ENCODE assay signal across 9 mouse cellular contexts in the genomic region with DNA sequence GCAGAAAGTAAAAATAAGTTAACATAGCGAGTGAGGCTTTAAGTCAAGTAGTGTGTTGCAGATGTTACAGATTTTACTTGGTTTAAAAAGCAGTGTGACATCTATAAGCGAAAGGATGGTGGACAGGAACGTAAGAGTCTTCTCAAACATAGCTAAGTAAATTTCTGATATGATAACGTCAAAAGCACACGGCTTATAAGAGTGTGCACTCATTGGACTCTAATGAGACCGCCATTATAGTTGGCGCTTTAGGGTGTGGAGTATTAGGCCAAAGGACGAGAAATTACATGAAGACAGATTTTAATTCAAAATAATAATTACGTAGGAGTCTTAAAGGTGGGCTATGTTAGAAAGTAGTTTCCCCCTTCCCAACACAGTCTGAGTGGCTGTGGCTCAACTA. TPM values are rescaled to one million over a fixed set of nuclear protein-coding genes. Genes with fewer than 3 reads are reported as not detected.
A peak's percentile ranks its signal among the peaks of the same experiment; 100 is the strongest.
DNase-seq lines count a peak whose midpoint lies in the region; ATAC-seq and TF ChIP-seq lines count a peak whose summit lies in the region.
"Had no signal": no experiment of that assay in that cellular context is flagged by ENCODE, and none has a peak within 500 bp of the region (broad histone marks: within the 10 kb centered on the region; RNA-seq: fewer than 3 reads in every experiment).

No protein-coding gene starts in this region.

- H3K4me2 ChIP-seq in kidney, postnatal 0 days (ENCODE audit: low read length) = peak overlapping the region; percentile 76
- H3K4me2 ChIP-seq in embryonic facial prominence, embryonic 12.5 days (replicated peaks) = peak overlapping the region; percentile 81
- H3K4me2 ChIP-seq in hindbrain, postnatal 0 days (ENCODE audit: low read depth, low read length) = peak overlapping the region; percentile 91
- H3K4me2 ChIP-seq in midbrain, embryonic 14.5 days (ENCODE audit: low read length) = peak overlapping the region; percentile 85

- H3K4me3 ChIP-seq in kidney, postnatal 0 days (replicated peaks; ENCODE audit: low read depth, low read length) = peak overlapping the region; percentile 81
- H3K4me3 ChIP-seq in embryonic facial prominence, embryonic 12.5 days = peak overlapping the region; percentile 98
- H3K4me3 ChIP-seq in hindbrain, postnatal 0 days (ENCODE audit: low read length) = peak overlapping the region; percentile 99
- H3K4me3 ChIP-seq in midbrain, embryonic 14.5 days (replicated peaks; ENCODE audit: low read depth, low read length) = peak overlapping the region; percentile 99

- no peaks in the 10 kb centered on the region for H3K4me1 ChIP-seq in kidney, postnatal 0 days (replicated peaks; ENCODE audit: insufficient read depth, low read length)
- peaks cover 9% of the 10 kb centered on the region for H3K4me1 ChIP-seq in embryonic facial prominence, embryonic 12.5 days
- H3K4me1 ChIP-seq in hindbrain, postnatal 0 days (ENCODE audit: insufficient read depth, low read length) = 0 out of 2 replicates have a peak, but pooled peaks cover 6% of the 10 kb centered on the region
- peaks cover 9% of the 10 kb centered on the region for H3K4me1 ChIP-seq in midbrain, embryonic 14.5 days (ENCODE audit: control insufficient read depth, insufficient read depth, low read length)

- no peak for ATAC-seq in kidney, postnatal 0 days (replicated peaks; ENCODE audit: low FRiP score, low read depth)
- ATAC-seq in embryonic facial prominence, embryonic 12.5 days (ENCODE audit: insufficient number of reproducible peaks, insufficient read depth, low FRiP score, low TSS enrichment) = no peak
- peak; percentile 19; the same call in 1 of the 2 replicates for ATAC-seq in hindbrain, postnatal 0 days
- peak; percentile 35; the same call in 1 of the 2 replicates for ATAC-seq in midbrain, embryonic 14.5 days (ENCODE audit: low FRiP score, low TSS enrichment)

- no peak for TF ChIP-seq CTCF in kidney, postnatal 0 days (IDR thresholded peaks at IDR 0.05; ENCODE audit: low read depth)
- no peak for TF ChIP-seq CTCF in hindbrain, postnatal 0 days (IDR thresholded peaks at IDR 0.05; ENCODE audit: low read depth)

- no peaks in the 10 kb centered on the region for H3K27me3 ChIP-seq in kidney, postnatal 0 days (ENCODE audit: insufficient read depth, low read length)
- peaks cover 10% of the 10 kb centered on the region for H3K27me3 ChIP-seq in embryonic facial prominence, embryonic 12.5 days
- no peaks in the 10 kb centered on the region for H3K27me3 ChIP-seq in hindbrain, postnatal 0 days (ENCODE audit: insufficient read depth, low read length)
- H3K27me3 ChIP-seq in midbrain, embryonic 14.5 days (ENCODE audit: control insufficient read depth, insufficient read depth, low read length) = 0 out of 2 replicates have a peak, but pooled peaks cover 5% of the 10 kb centered on the region

- H3K27ac ChIP-seq in kidney, postnatal 0 days = no peak overlapping the region
- H3K27ac ChIP-seq in embryonic facial prominence, embryonic 12.5 days = no peak overlapping the region
- no peak overlapping the region for H3K27ac ChIP-seq in hindbrain, postnatal 0 days
- no peak overlapping the region for H3K27ac ChIP-seq in midbrain, embryonic 14.5 days (replicated peaks; ENCODE audit: low read depth, low read length)

- WGBS in kidney, postnatal 0 days = 45% methylated on average over 9 of the region's 9 CpGs
- WGBS in embryonic facial prominence, embryonic 12.5 days = 51% methylated on average over 9 of the region's 9 CpGs
- 42% methylated on average over 9 of the region's 9 CpGs for WGBS in hindbrain, postnatal 0 days
- 49% methylated on average over 9 of the region's 9 CpGs for WGBS in midbrain, embryonic 14.5 days

- DNase-seq in kidney, postnatal 0 days (ENCODE audit: low spot score) = no peak
- DNase-seq in kidney, adult 9 months = no peak
- DNase-seq in hindbrain, postnatal 0 days (ENCODE audit: low spot score) = no peak
- no peak for DNase-seq in midbrain, embryonic 14.5 days
- no peak for DNase-seq in frontal cortex, adult 2 months (ENCODE audit: extremely low spot score in 1 of 2, low spot score in 1 of 2)
- DNase-seq in adrenal gland, postnatal 25 days = no peak
- DNase-seq in cerebellum, adult 18-20 months = no peak

- H3K9ac ChIP-seq in kidney, postnatal 0 days (ENCODE audit: low read depth, low read length) = peak overlapping the region; percentile 78
- H3K9ac ChIP-seq in embryonic facial prominence, embryonic 12.5 days = peak overlapping the region; percentile 90
- H3K9ac ChIP-seq in hindbrain, postnatal 0 days (replicated peaks; ENCODE audit: low read length) = peak overlapping the region; percentile 96
- H3K9ac ChIP-seq in midbrain, embryonic 14.5 days (replicated peaks; ENCODE audit: low read length) = peak overlapping the region; percentile 92

- no peaks in the 10 kb centered on the region for H3K9me3 ChIP-seq in kidney, postnatal 0 days (replicated peaks; ENCODE audit: low read length)
- H3K9me3 ChIP-seq in embryonic facial prominence, embryonic 12.5 days = no peaks in the 10 kb centered on the region
- H3K9me3 ChIP-seq in hindbrain, postnatal 0 days (ENCODE audit: low read length) = no peaks in the 10 kb centered on the region
- H3K9me3 ChIP-seq in midbrain, embryonic 14.5 days (ENCODE audit: control insufficient read depth, low read length) = no peaks in the 10 kb centered on the region

- H3K36me3 ChIP-seq in kidney, postnatal 0 days (ENCODE audit: insufficient read depth, low read length) = no peaks in the 10 kb centered on the region
- H3K36me3 ChIP-seq in embryonic facial prominence, embryonic 12.5 days = no peaks in the 10 kb centered on the region
- H3K36me3 ChIP-seq in hindbrain, postnatal 0 days (ENCODE audit: insufficient read depth, low read length) = no peaks in the 10 kb centered on the region
- H3K36me3 ChIP-seq in midbrain, embryonic 14.5 days (ENCODE audit: control insufficient read depth, insufficient read depth, low read length) = no peaks in the 10 kb centered on the region

RNA-seq across cellular contexts. Expression of gene Gpr89, which starts 0.4 kb away (rescaled TPM):
- 32.8 and 36.6 TPM in 2 replicates for polyA plus RNA-seq in kidney, postnatal 0 days (2015; fragmentation: Nextera tagmentation; extraction: Ambion mirVana)
- 40.8 and 43.1 TPM in 2 replicates for polyA plus RNA-seq in embryonic facial prominence, embryonic 12.5 days (2016; fragmentation: Nextera tagmentation; extraction: Ambion mirVana)
- total RNA-seq in hindbrain, postnatal 0 days (2014; rRNA removed) = 20.4 and 40.3 TPM in 2 replicates
- polyA plus RNA-seq in hindbrain, postnatal 0 days (2015; fragmentation: Nextera tagmentation; extraction: Ambion mirVana) = 34.9 and 41.8 TPM in 2 replicates
- polyA plus RNA-seq in midbrain, embryonic 14.5 days (2014; fragmentation: Nextera tagmentation; extraction: Ambion mirVana) = 39.5 and 40.7 TPM in 2 replicates
- 17.7 and 19.3 TPM in 2 replicates for polyA plus RNA-seq in frontal cortex, adult 2 months (2012; rRNA removed)
- 25.6 and 35.8 TPM in 2 replicates for total RNA-seq in adrenal gland, postnatal 25 days (2021)

RNA-seq across cellular contexts. Expression of gene Gja5, which starts 1.1 kb away (rescaled TPM):
- polyA plus RNA-seq in kidney, postnatal 0 days (2015; fragmentation: Nextera tagmentation; extraction: Ambion mirVana) = 12.4 and 14.7 TPM in 2 replicates
- polyA plus RNA-seq in embryonic facial prominence, embryonic 12.5 days (2016; fragmentation: Nextera tagmentation; extraction: Ambion mirVana) = 14.3 and 20.6 TPM in 2 replicates
- total RNA-seq in hindbrain, postnatal 0 days (2014; rRNA removed) = 1.2 and 2.6 TPM in 2 replicates
- 1.2 and 1.3 TPM in 2 replicates for polyA plus RNA-seq in hindbrain, postnatal 0 days (2015; fragmentation: Nextera tagmentation; extraction: Ambion mirVana)
- polyA plus RNA-seq in midbrain, embryonic 14.5 days (2014; fragmentation: Nextera tagmentation; extraction: Ambion mirVana) = 1.2 and 2.0 TPM in 2 replicates
- 0.55 and 0.62 TPM in 2 replicates for polyA plus RNA-seq in frontal cortex, adult 2 months (2012; rRNA removed)
- 1.2 TPM in 2 replicates for total RNA-seq in adrenal gland, postnatal 25 days (2021)

RNA-seq across cellular contexts. Expression of gene Gja8, which starts 20.2 kb away (rescaled TPM):
- 0.04 and 0.07 TPM in 2 replicates for polyA plus RNA-seq in kidney, postnatal 0 days (2015; fragmentation: Nextera tagmentation; extraction: Ambion mirVana)
- polyA plus RNA-seq in embryonic facial prominence, embryonic 12.5 days (2016; fragmentation: Nextera tagmentation; extraction: Ambion mirVana) = 0.65 and 2.4 TPM in 2 replicates
- total RNA-seq in hindbrain, postnatal 0 days (2014; rRNA removed) = not detected in 2 replicates
- polyA plus RNA-seq in hindbrain, postnatal 0 days (2015; fragmentation: Nextera tagmentation; extraction: Ambion mirVana) = 0.04 and 0.05 TPM in 2 replicates
- 0.05 TPM in 1 of 2 replicates, not detected in the other for polyA plus RNA-seq in midbrain, embryonic 14.5 days (2014; fragmentation: Nextera tagmentation; extraction: Ambion mirVana)
- polyA plus RNA-seq in frontal cortex, adult 2 months (2012; rRNA removed) = not detected in 2 replicates
- total RNA-seq in adrenal gland, postnatal 25 days (2021) = not detected in 2 replicates
- total RNA-seq: gastrocnemius, adult 18-20 months had no signal

Comparison
In these comparisons a context has a peak if more than half of its experiments do, and no peak if none do; other contexts are left out.
1. ATAC-seq: peak in hindbrain, postnatal 0 days (single experiment) and midbrain, embryonic 14.5 days (single experiment); none in kidney, postnatal 0 days (single experiment) and embryonic facial prominence, embryonic 12.5 days (single experiment).
2. Peak in every context shown above with its lines, with median percentiles within 50 percentile points of each other: H3K4me2 ChIP-seq, H3K4me3 ChIP-seq and H3K9ac ChIP-seq.